Mouse (Mus musculus) neural tube, embryonic 12.5 days (tissue): Measurements from ENCODE around the gene Gid8. TPM values are rescaled to one million over a fixed set of nuclear protein-coding genes. Genes with fewer than 3 reads are reported as not detected.

Experiments
- ATAC-seq: fragments of 200-750 bp; cut with Nextera tagmentation; 2 replicates; pipeline ENCODE4 v1.8.0; 2017; ENCODE audit warnings: low read depth, mild to moderate bottlenecking, moderate TSS enrichment, moderate library complexity; ENCODE audit not compliant: low FRiP score
- H3K27ac ChIP-seq: fragments of 300-500 bp; sonication (generic); 2 replicates; pipeline ENCODE4 v1.5.1; 2016
- H3K27me3 ChIP-seq: fragments of 300-500 bp; sonication (generic); replicated peaks from 2 replicates; pipeline ENCODE4 v1.6.1; 2016; ENCODE audit warnings: mild to moderate bottlenecking
- H3K36me3 ChIP-seq: fragments of 300-500 bp; sonication (generic); 2 replicates; pipeline ENCODE4 v1.6.1; 2016; ENCODE audit warnings: mild to moderate bottlenecking
- H3K4me1 ChIP-seq: fragments of 300-500 bp; sonication (generic); 2 replicates; pipeline ENCODE4 v1.6.1; 2016
- H3K4me2 ChIP-seq: fragments of 300-500 bp; sonication (generic); replicated peaks from 2 replicates; pipeline ENCODE4 v1.6.1; 2016; ENCODE audit warnings: mild to moderate bottlenecking
- H3K4me3 ChIP-seq: fragments of 300-500 bp; sonication (generic); 2 replicates; pipeline ENCODE4 v1.5.1; 2016
- H3K9ac ChIP-seq: fragments of 300-500 bp; sonication (generic); 2 replicates; pipeline ENCODE4 v1.6.1; 2016; ENCODE audit warnings: mild to moderate bottlenecking
- H3K9me3 ChIP-seq: fragments of 300-500 bp; sonication (generic); 2 replicates; pipeline ENCODE4 v1.6.1; 2016; ENCODE audit warnings: mild to moderate bottlenecking
- WGBS: fragments of 180-500 bp; shearing (Covaris S2); methylation state at CpG from one replicate; pipeline ENCODE4 v1.1.7; 2016; 5-methylcytosine and 5-hydroxymethylcytosine counted together
- polyA plus RNA-seq: library from polyadenylated mRNA; unstranded; fragments of >200 nt; fragmentation: Nextera tagmentation; extraction: Ambion mirVana; gene quantifications from 2 replicates; pipeline ENCODE4 v1.2.1, GENCODE M21; 2016

The Gid8 gene
- polyA plus RNA-seq, 1 experiment from 2014 or later, result 53.8 TPM

DNA sequence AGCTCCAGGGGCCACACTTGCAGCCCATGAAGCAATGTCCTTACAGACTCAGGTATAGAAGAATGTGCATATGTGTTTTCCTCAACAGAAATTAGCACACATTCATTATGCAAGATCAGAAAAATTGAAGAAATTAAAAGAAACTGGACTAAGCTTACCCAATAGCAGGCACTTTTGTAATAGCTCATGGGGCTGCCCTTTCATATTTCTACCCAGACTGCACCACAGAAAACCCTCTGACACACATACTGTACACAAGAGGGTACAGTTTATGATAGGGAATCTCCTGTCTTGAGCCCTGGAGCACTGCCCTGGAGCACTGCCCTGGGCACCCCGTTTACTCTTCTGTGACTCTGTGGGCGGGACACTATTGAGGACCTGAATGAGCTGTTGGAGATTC lies 28.1 kb downstream of the Gid8 start:
- Histone ChIP-seq H3K9ac (no peak overlapping the region), H3K27ac (no peak overlapping the region), H3K27me3 (no peaks in the 10 kb centered on the region), H3K4me3 (no peak overlapping the region), H3K9me3 (no peaks in the 10 kb centered on the region), H3K4me1 (no peaks in the 10 kb centered on the region), H3K36me3 (no peaks in the 10 kb centered on the region), H3K4me2 (no peak overlapping the region)
- 70% methylated on average over 2 of the region's 2 CpGs for WGBS
- no peak for ATAC-seq

- no peak for ATAC-seq
- Histone ChIP-seq H3K4me3 (no peak overlapping the region), H3K36me3 (no peaks in the 10 kb centered on the region), H3K27me3 (no peaks in the 10 kb centered on the region), H3K4me1 (no peaks in the 10 kb centered on the region), H3K27ac (no peak overlapping the region), H3K9ac (no peak overlapping the region), H3K9me3 (no peaks in the 10 kb centered on the region), H3K4me2 (no peak overlapping the region)
- WGBS, result 40% methylated on average over 3 of the region's 3 CpGs
Measured at GRCm38 (mm10) chr2:180740349-180740748, 30.4 kb downstream of the Gid8 start.

- Histone ChIP-seq H3K9me3 (no peaks in the 10 kb centered on the region), H3K4me3 (no peak overlapping the region), H3K27ac (no peak overlapping the region), H3K9ac (no peak overlapping the region), H3K4me2 (no peak overlapping the region), H3K4me1 (peaks cover 6% of the 10 kb centered on the region; the same call in 1 of the 2 replicates), H3K36me3 (no peaks in the 10 kb centered on the region), H3K27me3 (0 out of 2 replicates have a peak, but pooled peaks cover 7% of the 10 kb centered on the region)
- WGBS, result 82% methylated on average over 7 of the region's 7 CpGs
- no peak for ATAC-seq
Measured at GRCm38 (mm10) chr2:180741421-180741820, 31.5 kb downstream of the Gid8 start.

DNA sequence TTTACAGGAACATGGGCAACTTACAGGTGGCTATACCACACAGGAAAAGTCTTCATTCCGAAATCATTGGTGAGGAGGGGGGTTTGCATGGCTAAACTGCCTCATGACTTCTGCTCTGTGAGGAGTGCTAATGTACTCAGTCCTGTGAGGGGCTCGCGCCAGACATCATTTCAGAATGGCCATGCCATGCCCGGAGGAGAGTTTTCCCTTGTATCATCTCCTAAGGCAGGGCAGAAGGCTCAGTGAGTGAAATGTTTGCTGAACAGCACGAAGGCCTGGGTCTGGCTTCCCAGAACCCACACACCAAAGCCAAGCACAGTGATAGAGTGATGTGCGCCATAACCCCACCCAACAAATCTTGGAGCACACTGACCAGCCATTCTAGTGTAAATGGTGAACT lies 32.9 kb downstream of the Gid8 start:
- H3K4me3 ChIP-seq, result no peak overlapping the region
- H3K4me1 ChIP-seq, result peaks cover 16% of the 10 kb centered on the region; the same call in 1 of the 2 replicates
- ATAC-seq, result no peak
- no peak overlapping the region for H3K9ac ChIP-seq
- H3K27ac ChIP-seq, result no peak overlapping the region
- WGBS, result 83% methylated on average over 6 of the region's 6 CpGs
- no peaks in the 10 kb centered on the region for H3K9me3 ChIP-seq
- H3K27me3 ChIP-seq, result 0 out of 2 replicates have a peak, but pooled peaks cover 8% of the 10 kb centered on the region
- H3K36me3 ChIP-seq, result no peaks in the 10 kb centered on the region
- H3K4me2 ChIP-seq, result no peak overlapping the region

GRCm38 (mm10) chr2:180743321-180743720 lies 33.4 kb downstream of the Gid8 start:
- Histone ChIP-seq H3K27me3 (0 out of 2 replicates have a peak, but pooled peaks cover 8% of the 10 kb centered on the region), H3K9ac (no peak overlapping the region), H3K36me3 (no peaks in the 10 kb centered on the region), H3K4me3 (no peak overlapping the region), H3K27ac (no peak overlapping the region), H3K9me3 (no peaks in the 10 kb centered on the region), H3K4me1 (peaks cover 16% of the 10 kb centered on the region; the same call in 1 of the 2 replicates), H3K4me2 (no peak overlapping the region)
- WGBS, result 95% methylated on average over 2 of the region's 2 CpGs
- no peak for ATAC-seq

DNA sequence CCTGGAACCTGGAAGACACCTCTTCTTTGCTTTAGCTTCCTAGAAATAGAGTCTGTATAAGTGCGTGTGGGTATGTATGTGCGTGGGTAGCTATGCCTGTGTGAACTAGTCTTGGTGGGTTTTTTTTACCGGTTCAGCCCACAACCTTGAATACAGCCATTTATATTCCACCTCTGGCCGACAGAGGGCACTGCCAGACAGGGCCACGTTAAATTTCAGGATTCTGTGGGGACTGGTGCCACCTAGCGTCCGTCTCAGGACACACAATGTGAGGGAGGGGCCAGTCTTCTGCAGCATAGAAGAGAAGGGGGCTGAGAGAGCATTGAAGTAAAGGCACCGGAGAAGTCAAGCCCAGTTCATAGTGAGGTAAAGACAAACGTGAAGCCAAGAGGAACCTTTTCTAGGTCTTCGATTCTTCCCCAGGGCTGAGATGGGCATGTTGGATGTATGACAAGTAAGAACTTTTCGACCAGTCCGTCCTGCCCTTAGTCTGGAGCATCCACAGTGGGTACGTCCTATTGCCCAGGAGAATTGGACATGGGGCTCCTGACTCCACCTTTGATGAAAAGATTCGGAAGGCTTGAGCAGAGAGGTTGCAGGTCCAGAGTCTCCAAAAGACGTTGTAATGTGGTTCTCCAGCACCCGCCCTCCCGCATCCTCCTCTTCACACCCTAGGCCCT lies 35.5 kb downstream of the Gid8 start:
- ATAC-seq, result peak; percentile 43; the same call in 1 of the 2 replicates
- Histone ChIP-seq H3K9me3 (no peaks in the 10 kb centered on the region), H3K27ac (no peak overlapping the region), H3K4me1 (peaks cover 16% of the 10 kb centered on the region; the same call in 1 of the 2 replicates), H3K36me3 (no peaks in the 10 kb centered on the region), H3K27me3 (0 out of 2 replicates have a peak, but pooled peaks cover 8% of the 10 kb centered on the region), H3K4me2 (no peak overlapping the region), H3K9ac (no peak overlapping the region), H3K4me3 (no peak overlapping the region)
- 37% methylated on average over 17 of the region's 17 CpGs for WGBS

DNA sequence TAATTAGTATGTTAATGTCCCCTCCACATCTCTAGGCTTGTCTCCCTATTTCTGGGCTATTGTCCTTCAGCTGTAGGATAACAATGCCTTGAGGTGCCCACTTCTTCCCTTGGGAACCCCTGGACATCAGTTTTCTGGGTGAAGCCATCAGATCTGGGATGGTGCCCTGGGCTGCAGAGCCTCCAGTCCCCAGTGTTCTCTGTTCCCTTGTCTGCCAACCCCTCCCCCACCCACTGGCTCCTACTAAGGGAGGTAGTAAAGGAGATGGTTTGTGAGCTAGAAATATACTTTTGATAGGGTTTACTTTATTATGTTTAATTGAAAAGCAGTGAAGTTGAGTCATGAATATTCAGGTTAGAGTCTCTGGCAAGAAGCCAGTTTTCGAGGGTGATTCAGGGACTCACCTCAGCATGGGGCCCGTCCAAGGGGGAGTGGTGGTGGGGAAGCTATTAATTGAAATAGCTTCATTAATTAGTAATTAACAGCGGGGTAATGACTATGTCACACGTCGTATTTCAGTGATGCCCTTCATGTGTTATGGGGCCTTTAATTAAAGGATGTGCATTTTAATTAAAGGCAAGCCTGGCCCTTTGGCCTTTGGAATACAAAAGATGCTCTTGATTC lies 36.8 kb downstream of the Gid8 start:
- no peaks in the 10 kb centered on the region for H3K9me3 ChIP-seq

DNA sequence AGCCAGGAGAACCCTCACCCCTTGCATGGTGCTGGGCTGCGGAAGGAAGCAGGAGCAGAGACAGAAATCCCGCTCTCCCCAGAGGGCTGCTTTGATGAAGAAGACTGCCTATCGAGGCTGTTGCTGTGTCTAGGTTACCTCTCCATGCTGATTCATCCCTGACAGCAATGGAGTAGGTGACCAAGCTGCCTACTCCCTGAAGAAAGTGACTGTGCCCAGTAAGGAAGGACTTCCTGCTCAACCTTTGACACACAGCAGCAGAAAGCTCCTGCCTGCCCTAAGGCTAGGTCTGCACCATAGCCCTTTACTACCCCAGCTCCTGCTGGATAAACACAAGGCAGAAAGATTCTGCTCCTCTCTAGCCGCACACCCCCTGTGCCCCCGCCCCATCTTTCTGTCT lies 39.0 kb downstream of the Gid8 start:
- Histone ChIP-seq H3K4me2 (no peak overlapping the region), H3K9me3 (no peaks in the 10 kb centered on the region), H3K4me1 (peaks cover 16% of the 10 kb centered on the region; the same call in 1 of the 2 replicates), H3K27ac (no peak overlapping the region), H3K4me3 (no peak overlapping the region), H3K9ac (no peak overlapping the region), H3K36me3 (no peaks in the 10 kb centered on the region), H3K27me3 (0 out of 2 replicates have a peak, but pooled peaks cover 14% of the 10 kb centered on the region)
- 65% methylated on average over 5 of the region's 5 CpGs for WGBS
- ATAC-seq, result no peak

More for the DNA sequence above, 36.8 kb downstream of the Gid8 start:
- H3K4me1 ChIP-seq, result peaks cover 16% of the 10 kb centered on the region; the same call in 1 of the 2 replicates
- H3K4me3 ChIP-seq, result no peak overlapping the region
- no peaks in the 10 kb centered on the region for H3K36me3 ChIP-seq
- H3K9ac ChIP-seq, result no peak overlapping the region
- H3K4me2 ChIP-seq, result no peak overlapping the region
- ATAC-seq, result peak; percentile 48; the same call in 1 of the 2 replicates
- H3K27me3 ChIP-seq, result 0 out of 2 replicates have a peak, but pooled peaks cover 8% of the 10 kb centered on the region
- no peak overlapping the region for H3K27ac ChIP-seq
- 20% methylated on average over 5 of the region's 5 CpGs for WGBS

DNA sequence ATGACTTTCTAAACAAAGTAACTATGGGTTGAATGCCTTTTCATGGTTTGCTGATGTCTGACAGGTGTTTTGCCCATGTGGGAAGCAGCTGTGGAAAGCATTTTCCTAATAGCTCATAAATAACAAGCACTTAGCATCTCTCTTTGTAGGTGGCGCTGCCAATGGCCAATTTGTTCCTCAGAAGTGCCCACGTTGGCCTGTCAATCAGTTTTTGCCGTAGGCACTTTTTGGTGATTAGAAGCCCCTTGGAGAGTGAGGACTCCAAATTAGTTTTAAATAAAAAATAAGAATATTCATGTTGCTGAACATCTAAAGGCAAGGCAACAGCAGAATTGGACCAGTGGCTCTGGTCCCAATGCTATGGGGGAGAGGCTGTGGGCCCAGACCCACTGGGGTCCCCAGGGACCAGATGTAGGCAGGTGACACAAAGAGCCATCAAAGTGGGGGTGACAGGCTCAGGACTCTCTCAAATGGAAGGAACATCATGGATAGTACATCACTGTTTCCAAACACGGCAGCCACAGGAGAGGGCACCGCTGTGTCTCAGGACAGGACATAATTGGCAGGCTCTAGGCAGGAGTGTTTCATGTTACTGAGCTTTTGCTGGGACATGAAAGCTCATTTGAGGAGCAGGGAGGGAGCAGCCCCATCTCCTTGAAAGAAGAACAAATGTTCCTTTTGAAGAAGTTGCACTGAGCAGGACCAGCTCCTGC lies 45.2 kb downstream of the Gid8 start:
- Histone ChIP-seq H3K4me1 (peaks cover 14% of the 10 kb centered on the region; the same call in 1 of the 2 replicates), H3K9me3 (no peaks in the 10 kb centered on the region), H3K4me2 (no peak overlapping the region), H3K4me3 (no peak overlapping the region), H3K9ac (no peak overlapping the region), H3K36me3 (no peaks in the 10 kb centered on the region), H3K27ac (no peak overlapping the region), H3K27me3 (0 out of 2 replicates have a peak, but pooled peaks cover 6% of the 10 kb centered on the region)
- ATAC-seq, result no peak
- 55% methylated on average over 5 of the region's 5 CpGs for WGBS

DNA sequence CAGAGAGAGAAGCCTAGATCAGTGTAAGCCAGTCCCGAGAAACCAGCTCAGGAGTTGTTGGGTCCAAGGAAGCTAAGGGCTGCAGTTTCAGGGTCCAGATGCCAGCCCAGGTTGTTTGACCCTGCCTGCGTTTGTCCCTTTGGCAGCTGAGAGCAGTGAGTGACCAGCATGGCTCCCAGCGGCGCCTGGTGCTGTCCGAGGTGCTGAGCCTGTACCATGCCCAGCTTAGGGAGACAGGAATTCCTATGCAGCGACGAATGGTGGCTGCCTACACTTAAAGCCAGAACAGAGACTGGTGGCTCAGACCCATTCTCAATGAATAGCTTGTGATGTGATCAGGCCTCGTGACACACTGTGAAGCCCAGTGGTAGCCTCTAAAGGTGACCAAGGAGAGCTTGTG lies 46.0 kb downstream of the Gid8 start:
- peaks cover 14% of the 10 kb centered on the region; the same call in 1 of the 2 replicates for H3K4me1 ChIP-seq
- ATAC-seq, result no peak
- no peaks in the 10 kb centered on the region for H3K36me3 ChIP-seq
- no peaks in the 10 kb centered on the region for H3K9me3 ChIP-seq
- no peak overlapping the region for H3K9ac ChIP-seq
- 0 out of 2 replicates have a peak, but pooled peaks cover 6% of the 10 kb centered on the region for H3K27me3 ChIP-seq
- no peak overlapping the region for H3K4me3 ChIP-seq
- 2% methylated on average over 8 of the region's 8 CpGs for WGBS
- no peak overlapping the region for H3K27ac ChIP-seq
- H3K4me2 ChIP-seq, result no peak overlapping the region

GRCm38 (mm10) chr2:180756786-180757185 lies 46.9 kb downstream of the Gid8 start:
- peaks cover 14% of the 10 kb centered on the region; the same call in 1 of the 2 replicates for H3K4me1 ChIP-seq
- no peaks in the 10 kb centered on the region for H3K36me3 ChIP-seq
- ATAC-seq, result no peak
- WGBS, result 16% methylated on average over 2 of the region's 2 CpGs
- H3K27me3 ChIP-seq, result 0 out of 2 replicates have a peak, but pooled peaks cover 8% of the 10 kb centered on the region
- H3K9ac ChIP-seq, result no peak overlapping the region
- no peak overlapping the region for H3K4me3 ChIP-seq
- H3K27ac ChIP-seq, result no peak overlapping the region
- no peaks in the 10 kb centered on the region for H3K9me3 ChIP-seq
- H3K4me2 ChIP-seq, result no peak overlapping the region
